Mouse (Mus musculus): ENCODE measurements around the gene Ndufs7.

- no peak for TF ChIP-seq POLR2A (IDR thresholded peaks at IDR 0.05; ENCODE audit: low read depth, low read length)
- no peak for TF ChIP-seq CTCF (IDR thresholded peaks at IDR 0.05; ENCODE audit: extremely low read depth, insufficient read depth, insufficient read length, insufficient replicate concordance)
Observed at GRCm38 (mm10) chr10:80288097-80288496, 39.2 kb downstream of the Ndufs7 start.

Data from spleen, adult 2 months (tissue).